Mouse (Mus musculus): ENCODE data around the gene Gm45213. TPM values are rescaled to one million over a fixed set of nuclear protein-coding genes. Genes with fewer than 3 reads are reported as not detected.
A peak's percentile ranks its signal among the peaks of the same experiment; 100 is the strongest.

Gm45213 gene
- not detected in 2 replicates for polyA plus RNA-seq (2015; fragmentation: Nextera tagmentation; extraction: Ambion mirVana)

DNA sequence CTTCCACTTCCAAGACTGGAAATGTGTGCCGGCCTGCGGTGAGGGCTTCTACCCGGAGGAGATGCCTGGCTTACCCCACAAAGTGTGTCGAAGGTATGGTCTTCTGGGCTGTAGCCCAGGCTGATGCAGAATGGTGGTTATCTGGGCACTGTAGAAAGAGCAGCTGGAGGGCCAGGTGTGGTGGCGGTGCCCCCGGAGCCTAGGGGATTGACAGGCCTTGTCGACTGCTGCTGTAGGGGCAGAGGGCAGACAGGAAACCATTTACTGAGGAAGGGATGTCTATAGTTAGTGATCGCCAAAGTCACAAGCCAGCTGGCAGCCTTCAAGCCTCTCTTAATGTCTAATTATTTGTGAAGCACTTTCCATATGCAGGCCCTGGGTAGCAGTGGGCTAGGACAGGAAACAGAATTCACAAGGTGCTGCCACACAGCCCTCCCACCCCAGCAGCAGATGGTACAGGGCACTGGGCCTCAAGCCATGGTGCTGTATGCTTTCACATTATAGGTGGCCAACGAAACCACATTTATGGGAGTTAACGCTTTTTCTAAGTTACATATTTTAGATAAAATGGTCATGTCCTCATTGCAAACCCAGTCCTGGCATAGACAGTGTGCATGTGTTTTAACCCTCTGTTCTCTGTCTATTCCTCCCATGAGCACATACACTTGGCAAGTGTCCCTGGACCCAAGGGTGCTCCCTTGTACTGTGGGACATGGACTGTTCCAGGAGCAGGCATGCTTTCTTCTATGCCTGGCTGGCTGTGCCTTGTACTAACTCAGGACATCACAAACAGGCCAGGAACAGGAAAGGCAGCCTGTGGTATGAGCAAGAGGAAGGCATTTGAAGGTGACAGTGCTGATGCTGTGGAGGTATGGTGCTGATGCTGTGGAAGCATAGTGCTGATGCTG is at the start of gene Gm45213:
Gene Gm45213 (plus strand): TSS at position 51 of the 908 bp plus-strand sequence.
- Histone ChIP-seq H3K27me3 (ENCODE audit: control insufficient read depth, insufficient read depth, low read length) (no peaks in the 10 kb centered on the region), H3K9ac (ENCODE audit: low read length) (no peak within 1 kb of the TSS), H3K36me3 (ENCODE audit: control insufficient read depth, insufficient read depth, low read length) (no peaks in the 10 kb centered on the region), H3K9me3 (ENCODE audit: control insufficient read depth, low read length) (no peaks in the 10 kb centered on the region), H3K27ac (replicated peaks) (no peak within 1 kb of the TSS), H3K4me2 (replicated peaks; ENCODE audit: low read depth) (no peak within 1 kb of the TSS), H3K4me3 (ENCODE audit: low read depth, low read length) (no peak within 1 kb of the TSS), H3K4me1 (replicated peaks; ENCODE audit: control insufficient read depth, insufficient read depth) (no peaks in the 10 kb centered on the region)
- 66% methylated on average over 10 of the region's 10 CpGs for WGBS
- no peak for ATAC-seq (ENCODE audit: low FRiP score, low TSS enrichment)
- no peak for TF ChIP-seq CTCF (IDR thresholded peaks at IDR 0.05; ENCODE audit: low read depth)
- no peak for TF ChIP-seq EP300 (optimal IDR thresholded peaks at IDR 0.05)
- DNase-seq (ENCODE audit: low spot score), result no peak

DNA sequence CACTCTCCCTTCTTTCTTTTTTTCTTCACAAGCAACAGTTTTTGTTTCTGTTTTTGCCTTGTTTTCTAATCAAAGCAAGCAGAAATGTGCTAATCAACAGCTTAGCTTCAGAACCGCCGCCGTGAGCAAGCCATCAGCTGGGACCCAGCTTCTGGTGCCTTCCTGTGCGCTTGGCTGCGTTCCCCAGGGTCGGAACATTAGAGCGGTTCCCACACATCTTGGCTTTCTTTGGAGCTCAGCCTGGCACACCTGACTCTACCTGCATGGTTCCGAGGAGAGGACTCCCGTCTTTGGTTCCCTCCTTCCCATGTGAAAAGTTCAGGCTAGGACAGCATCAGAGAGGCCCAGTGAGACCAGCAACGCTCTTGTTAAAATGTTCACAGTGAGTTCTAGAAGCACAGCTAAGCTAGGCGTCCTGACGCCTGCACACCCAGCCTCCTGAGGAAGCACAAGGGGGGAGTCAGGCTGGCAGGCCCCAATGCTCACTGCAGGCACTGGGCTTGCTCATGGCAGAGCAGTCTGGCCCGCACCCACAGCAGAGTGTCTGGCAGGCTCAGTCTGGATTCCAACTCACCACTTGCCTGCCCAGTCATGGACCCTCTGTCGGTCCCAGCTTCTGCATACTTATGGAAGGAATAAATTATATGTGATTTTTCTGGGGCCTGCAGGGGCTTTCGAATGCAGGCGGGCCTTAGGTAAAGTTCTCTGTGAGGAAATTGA is 42.2 kb upstream of the Gm45213 start:
- DNase-seq (ENCODE audit: low spot score) (no peak), ATAC-seq (ENCODE audit: low FRiP score, low TSS enrichment) (no peak)
- 71% methylated on average over 16 of the region's 16 CpGs for WGBS
- Histone ChIP-seq H3K27me3 (ENCODE audit: control insufficient read depth, insufficient read depth, low read length) (no peaks in the 10 kb centered on the region), H3K9ac (ENCODE audit: low read length) (no peak overlapping the region), H3K4me3 (ENCODE audit: low read depth, low read length) (no peak overlapping the region), H3K4me2 (replicated peaks; ENCODE audit: low read depth) (no peak overlapping the region), H3K4me1 (replicated peaks; ENCODE audit: control insufficient read depth, insufficient read depth) (no peaks in the 10 kb centered on the region), H3K36me3 (ENCODE audit: control insufficient read depth, insufficient read depth, low read length) (no peaks in the 10 kb centered on the region), H3K27ac (replicated peaks) (peak overlapping the region; percentile 82), H3K9me3 (ENCODE audit: control insufficient read depth, low read length) (no peaks in the 10 kb centered on the region)
- TF ChIP-seq CTCF (IDR thresholded peaks at IDR 0.05; ENCODE audit: low read depth), result no peak
- TF ChIP-seq EP300 (optimal IDR thresholded peaks at IDR 0.05), result no peak

DNA sequence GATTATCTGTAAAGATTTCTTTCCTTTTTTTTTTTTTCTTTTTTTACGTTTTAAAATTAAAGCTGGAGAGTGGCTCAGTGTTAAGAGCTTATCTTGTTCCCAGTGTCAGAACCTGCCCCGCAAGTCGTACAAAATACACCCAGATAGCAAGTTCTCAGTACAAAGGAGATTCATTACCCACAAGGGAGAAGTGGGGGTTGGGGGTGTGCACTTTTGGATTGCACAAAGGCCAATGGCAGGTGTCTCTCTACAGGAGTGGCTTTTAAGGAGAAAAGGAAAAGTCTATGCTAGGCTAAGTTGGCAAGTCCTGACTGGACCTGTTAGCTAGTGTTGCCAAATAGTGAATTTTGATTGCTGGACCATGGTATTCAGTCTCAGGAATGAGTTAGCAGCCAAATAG is 41.6 kb upstream of the Gm45213 start:
- DNase-seq (ENCODE audit: low spot score) (peak; percentile 28), ATAC-seq (ENCODE audit: low FRiP score, low TSS enrichment) (no peak)
- TF ChIP-seq CTCF (IDR thresholded peaks at IDR 0.05; ENCODE audit: low read depth) (no peak), EP300 (optimal IDR thresholded peaks at IDR 0.05) (no peak)
- H3K4me2 ChIP-seq (replicated peaks; ENCODE audit: low read depth), result no peak overlapping the region
- no peaks in the 10 kb centered on the region for H3K27me3 ChIP-seq (ENCODE audit: control insufficient read depth, insufficient read depth, low read length)
- no peaks in the 10 kb centered on the region for H3K4me1 ChIP-seq (replicated peaks; ENCODE audit: control insufficient read depth, insufficient read depth)
- H3K27ac ChIP-seq (replicated peaks), result peak overlapping the region; percentile 35; the same call in 1 of the 2 replicates
- H3K4me3 ChIP-seq (ENCODE audit: low read depth, low read length), result no peak overlapping the region
- H3K36me3 ChIP-seq (ENCODE audit: control insufficient read depth, insufficient read depth, low read length), result no peaks in the 10 kb centered on the region
- 59% methylated on average over 3 of the region's 3 CpGs for WGBS
- H3K9me3 ChIP-seq (ENCODE audit: control insufficient read depth, low read length), result no peaks in the 10 kb centered on the region
- no peak overlapping the region for H3K9ac ChIP-seq (ENCODE audit: low read length)

DNA sequence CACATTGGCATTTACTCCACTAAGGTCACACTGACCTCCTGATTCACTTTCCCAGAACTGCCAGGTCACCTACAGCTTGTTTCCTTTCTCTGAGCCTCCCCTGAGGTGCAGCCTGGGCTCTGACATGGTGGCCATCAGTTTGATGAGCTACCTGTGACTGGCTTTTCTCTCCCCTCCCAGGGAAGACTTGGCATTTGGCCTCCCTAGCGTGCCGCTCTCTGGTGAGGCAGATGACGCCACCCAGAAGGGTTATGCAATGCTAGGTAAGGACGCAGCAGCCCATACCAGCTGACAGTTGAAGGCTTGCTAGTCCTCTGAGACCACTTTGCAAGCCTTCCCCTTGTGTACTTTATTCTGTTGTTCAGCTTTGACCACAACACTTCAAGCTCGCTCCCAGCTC is 40.0 kb upstream of the Gm45213 start:
- H3K27ac ChIP-seq (replicated peaks), result no peak overlapping the region
- H3K4me3 ChIP-seq (ENCODE audit: low read depth, low read length), result no peak overlapping the region
- H3K27me3 ChIP-seq (ENCODE audit: control insufficient read depth, insufficient read depth, low read length), result no peaks in the 10 kb centered on the region
- no peak for DNase-seq (ENCODE audit: low spot score)
- H3K4me2 ChIP-seq (replicated peaks; ENCODE audit: low read depth), result no peak overlapping the region
- H3K36me3 ChIP-seq (ENCODE audit: control insufficient read depth, insufficient read depth, low read length), result no peaks in the 10 kb centered on the region
- 80% methylated on average over 5 of the region's 5 CpGs for WGBS
- TF ChIP-seq EP300 (optimal IDR thresholded peaks at IDR 0.05) (no peak), CTCF (IDR thresholded peaks at IDR 0.05; ENCODE audit: low read depth) (no peak)
- H3K9me3 ChIP-seq (ENCODE audit: control insufficient read depth, low read length), result no peaks in the 10 kb centered on the region
- H3K4me1 ChIP-seq (replicated peaks; ENCODE audit: control insufficient read depth, insufficient read depth), result no peaks in the 10 kb centered on the region
- ATAC-seq (ENCODE audit: low FRiP score, low TSS enrichment), result no peak
- H3K9ac ChIP-seq (ENCODE audit: low read length), result no peak overlapping the region

DNA sequence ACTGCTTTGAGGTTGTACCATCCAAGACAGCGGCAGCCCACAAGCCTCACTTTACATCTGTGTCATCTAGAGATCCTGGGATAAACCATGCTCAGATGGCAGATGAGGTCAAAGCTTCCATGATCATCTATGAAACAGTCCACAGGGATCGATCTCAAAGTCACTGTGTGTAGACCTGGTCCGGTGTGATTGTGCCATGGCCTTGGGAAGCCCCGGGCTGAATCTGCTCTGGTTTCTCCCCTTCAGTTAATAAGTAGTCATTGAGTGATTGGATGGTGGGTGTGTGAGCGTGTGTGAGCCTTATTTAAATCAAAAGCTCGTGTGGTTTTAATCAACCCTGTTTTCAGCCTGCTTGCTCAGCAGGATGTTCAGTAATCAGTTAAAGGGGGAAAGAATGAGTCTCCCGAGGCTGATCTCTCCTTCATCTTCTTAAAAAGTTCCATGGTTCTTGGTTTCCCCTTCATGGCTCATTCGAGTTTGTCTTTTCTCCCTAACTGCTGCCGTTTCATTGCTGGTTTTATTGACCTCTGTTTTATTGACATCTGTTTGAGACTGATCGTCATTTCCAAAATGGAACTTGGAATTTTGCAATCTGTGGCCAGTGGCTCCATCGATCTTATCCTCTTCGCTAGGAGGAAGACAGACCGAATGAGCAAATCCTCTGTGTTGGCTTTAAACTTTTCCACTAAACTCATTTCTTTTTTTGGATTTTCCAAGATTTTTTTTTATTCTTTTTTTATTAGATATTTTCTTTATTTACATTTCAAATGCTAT is 39.4 kb upstream of the Gm45213 start:
- ATAC-seq (ENCODE audit: low FRiP score, low TSS enrichment) (no peak), DNase-seq (ENCODE audit: low spot score) (no peak)
- Histone ChIP-seq H3K4me2 (replicated peaks; ENCODE audit: low read depth) (no peak overlapping the region), H3K27me3 (ENCODE audit: control insufficient read depth, insufficient read depth, low read length) (no peaks in the 10 kb centered on the region), H3K36me3 (ENCODE audit: control insufficient read depth, insufficient read depth, low read length) (no peaks in the 10 kb centered on the region), H3K4me1 (replicated peaks; ENCODE audit: control insufficient read depth, insufficient read depth) (no peaks in the 10 kb centered on the region), H3K4me3 (ENCODE audit: low read depth, low read length) (no peak overlapping the region), H3K9me3 (ENCODE audit: control insufficient read depth, low read length) (no peaks in the 10 kb centered on the region), H3K9ac (ENCODE audit: low read length) (no peak overlapping the region), H3K27ac (replicated peaks) (no peak overlapping the region)
- TF ChIP-seq CTCF (IDR thresholded peaks at IDR 0.05; ENCODE audit: low read depth) (no peak), EP300 (optimal IDR thresholded peaks at IDR 0.05) (no peak)
- 78% methylated on average over 13 of the region's 13 CpGs for WGBS
